Mouse (Mus musculus) forebrain, embryonic 11.5 days (tissue): ENCODE results near the gene Rbfox2. TPM values are rescaled to one million over a fixed set of nuclear protein-coding genes. Genes with fewer than 3 reads are reported as not detected.

Experiments
- ATAC-seq: fragments of 200-750 bp; cut with Nextera tagmentation; replicated peaks from 2 replicates; pipeline ENCODE4 v1.8.0; 2017; ENCODE audit warnings: moderate TSS enrichment; ENCODE audit not compliant: low FRiP score
- DNase-seq: peaks from one replicate; pipeline ENCODE4 v3.0.0-alpha.2; 2017; ENCODE audit warnings: low spot score
- H3K27ac ChIP-seq: fragments of 300-500 bp; sonication (generic); 2 replicates; pipeline ENCODE4 v1.5.1; 2014; ENCODE audit warnings: low read depth, low read length
- H3K27me3 ChIP-seq: fragments of 300-500 bp; sonication (generic); 2 replicates; pipeline ENCODE4 v1.6.1; 2014; ENCODE audit warnings: mild to moderate bottlenecking, low read length, mixed read lengths; ENCODE audit not compliant: control insufficient read depth, insufficient read depth
- H3K36me3 ChIP-seq: fragments of 300-500 bp; sonication (generic); 2 replicates; pipeline ENCODE4 v1.6.1; 2014; ENCODE audit warnings: mild to moderate bottlenecking, low read length, moderate library complexity, mixed read lengths; ENCODE audit not compliant: control insufficient read depth, insufficient read depth
- H3K4me1 ChIP-seq: fragments of 300-500 bp; sonication (generic); replicated peaks from 2 replicates; pipeline ENCODE4 v1.6.1; 2014; ENCODE audit warnings: low read length, mixed read lengths; ENCODE audit not compliant: control insufficient read depth, insufficient read depth
- H3K4me2 ChIP-seq: fragments of 300-500 bp; sonication (generic); 2 replicates; pipeline ENCODE4 v1.6.1; 2014; ENCODE audit warnings: low read depth, mild to moderate bottlenecking, low read length, moderate library complexity, mixed read lengths; ENCODE audit not compliant: severe bottlenecking
- H3K4me3 ChIP-seq: fragments of 300-500 bp; sonication (generic); 2 replicates; pipeline ENCODE4 v1.5.1; 2014; ENCODE audit warnings: low read depth, low read length
- H3K9ac ChIP-seq: fragments of 300-500 bp; sonication (generic); 2 replicates; pipeline ENCODE4 v1.6.1; 2014; ENCODE audit warnings: low read length
- H3K9me3 ChIP-seq: fragments of 300-500 bp; sonication (generic); 2 replicates; pipeline ENCODE4 v1.6.1; 2016; ENCODE audit warnings: low read length, mixed read lengths; ENCODE audit not compliant: control insufficient read depth
- WGBS: fragments of 180-500 bp; shearing (Covaris S2); extraction: QIAGEN DNeasy Blood & Tissue Kit; methylation state at CpG from one replicate; pipeline ENCODE4 v1.1.7; 2014; 5-methylcytosine and 5-hydroxymethylcytosine counted together
- polyA plus RNA-seq: library from polyadenylated mRNA; unstranded; fragments of >200 nt; fragmentation: Nextera tagmentation; extraction: Ambion mirVana; gene quantifications from 2 replicates; pipeline ENCODE4 v1.2.1, GENCODE M21; 2014

Gene Rbfox2
- polyA plus RNA-seq, 1 experiment from 2014 or later: 68.2 TPM

DNA sequence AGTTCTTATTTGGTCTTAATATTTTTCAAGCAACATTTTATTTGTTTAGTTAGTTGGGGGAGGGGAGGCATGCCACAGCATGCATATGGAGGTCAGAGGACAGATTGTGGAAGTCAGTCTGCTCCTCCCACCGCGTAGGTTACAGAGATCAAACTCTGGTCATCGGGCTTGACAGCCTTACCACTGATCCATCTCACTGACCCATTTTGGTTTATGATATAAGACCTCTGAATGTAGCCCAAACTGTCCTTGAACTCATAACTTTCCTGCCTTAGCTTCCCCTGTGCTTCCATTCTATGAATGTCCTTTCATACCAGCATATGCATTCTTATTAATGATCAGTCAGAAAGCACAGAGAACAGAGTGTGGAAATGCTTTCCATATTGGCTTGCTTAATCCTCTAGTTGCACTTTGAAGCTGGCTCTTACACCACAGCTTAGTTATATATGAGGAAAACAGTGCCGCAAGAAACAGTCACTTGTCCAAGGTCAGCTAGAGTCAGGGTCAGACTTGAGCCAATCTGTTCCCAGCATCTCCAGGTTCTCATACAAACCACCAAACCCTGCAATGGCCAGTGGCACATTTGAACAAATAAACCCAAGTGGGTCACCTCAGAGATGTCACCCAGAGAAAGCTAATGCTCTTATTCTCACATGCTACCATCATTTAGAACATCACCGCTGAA, 62.8 kb downstream of the Rbfox2 start:
- peaks cover 11% of the 10 kb centered on the region; the same call in 1 of the 2 replicates for H3K4me1 ChIP-seq
- no peak for ATAC-seq
- no peak overlapping the region for H3K9ac ChIP-seq
- no peaks in the 10 kb centered on the region for H3K9me3 ChIP-seq
- no peaks in the 10 kb centered on the region for H3K36me3 ChIP-seq
- DNase-seq: no peak
- H3K4me2 ChIP-seq: no peak overlapping the region
- no peaks in the 10 kb centered on the region for H3K27me3 ChIP-seq
- H3K4me3 ChIP-seq: no peak overlapping the region
- H3K27ac ChIP-seq: no peak overlapping the region
- 94% methylated on average over 5 of the region's 5 CpGs for WGBS

DNA sequence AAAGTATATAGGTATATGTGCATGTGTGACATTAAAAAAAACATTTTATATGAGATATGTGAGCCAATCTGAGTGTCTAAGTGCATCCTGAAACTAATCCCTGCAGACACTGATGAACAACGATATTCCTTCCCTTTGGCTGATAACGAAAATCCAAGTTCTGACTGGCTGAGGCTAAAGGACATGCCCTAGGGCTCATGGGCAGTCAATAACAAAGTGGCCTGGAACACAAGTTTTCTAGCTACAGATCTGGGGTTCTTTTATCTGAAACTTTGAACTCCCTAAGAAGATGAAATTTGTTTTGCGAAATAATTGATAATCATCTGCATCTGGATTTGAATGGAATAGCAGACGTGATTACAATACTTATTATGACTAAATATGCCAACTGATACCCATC, 66.2 kb downstream of the Rbfox2 start:
- H3K27ac ChIP-seq: no peak overlapping the region
- H3K4me1 ChIP-seq: peaks cover 2% of the 10 kb centered on the region; the same call in 1 of the 2 replicates
- no peak overlapping the region for H3K9ac ChIP-seq
- DNase-seq (no peak), ATAC-seq (no peak)
- H3K4me3 ChIP-seq: no peak overlapping the region
- H3K36me3 ChIP-seq: no peaks in the 10 kb centered on the region
- 80% methylated on average over 4 of the region's 4 CpGs for WGBS
- H3K27me3 ChIP-seq: no peaks in the 10 kb centered on the region
- H3K4me2 ChIP-seq: no peak overlapping the region
- H3K9me3 ChIP-seq: no peaks in the 10 kb centered on the region

DNA sequence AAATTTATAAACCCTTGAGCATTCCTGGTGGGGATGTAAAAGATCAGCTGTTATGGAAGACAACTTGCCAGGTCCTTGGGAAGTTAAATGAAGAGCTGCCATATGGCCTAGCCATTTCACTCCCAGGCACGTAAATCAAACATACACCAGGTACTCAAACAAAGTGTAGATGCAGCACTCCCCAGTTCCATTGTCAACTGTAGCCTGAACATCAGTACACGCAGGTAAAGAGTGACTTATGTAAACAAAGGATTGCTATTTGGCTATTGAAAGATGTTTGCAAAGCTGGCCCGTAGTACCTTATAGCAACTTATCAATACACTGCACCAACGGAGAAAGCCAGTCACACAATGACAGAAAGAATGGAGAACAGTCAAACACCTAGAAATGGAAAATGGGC, 67.2 kb downstream of the Rbfox2 start:
- H3K9ac ChIP-seq: no peak overlapping the region
- H3K4me3 ChIP-seq: no peak overlapping the region
- H3K27ac ChIP-seq: no peak overlapping the region
- WGBS: 90% methylated on average over 4 of the region's 4 CpGs
- DNase-seq: no peak
- no peak overlapping the region for H3K4me2 ChIP-seq
- ATAC-seq: no peak
- no peaks in the 10 kb centered on the region for H3K9me3 ChIP-seq
- H3K27me3 ChIP-seq: no peaks in the 10 kb centered on the region
- H3K4me1 ChIP-seq: no peaks in the 10 kb centered on the region
- H3K36me3 ChIP-seq: no peaks in the 10 kb centered on the region

DNA sequence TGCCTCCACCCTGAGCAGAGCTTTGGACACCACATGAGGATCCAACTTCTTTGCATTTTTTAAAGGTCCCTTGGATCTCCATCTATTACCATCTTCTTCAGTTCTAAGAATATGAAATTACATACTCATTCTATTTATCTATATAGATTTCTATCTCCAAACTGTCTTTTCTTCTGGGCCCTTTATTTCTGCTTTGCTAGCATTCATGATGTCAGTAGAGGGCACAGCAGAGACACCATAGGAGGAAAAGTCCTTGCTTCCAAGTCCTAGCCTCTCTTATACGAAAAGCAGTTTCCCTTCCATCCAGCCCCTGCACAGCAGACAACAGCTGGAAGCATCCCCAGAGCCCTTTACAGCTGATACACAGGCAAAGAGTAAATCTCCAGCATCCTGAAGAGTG, 69.1 kb downstream of the Rbfox2 start:
- Histone ChIP-seq H3K27me3 (no peaks in the 10 kb centered on the region), H3K36me3 (no peaks in the 10 kb centered on the region), H3K9ac (no peak overlapping the region), H3K9me3 (no peaks in the 10 kb centered on the region), H3K4me1 (no peaks in the 10 kb centered on the region), H3K27ac (no peak overlapping the region), H3K4me2 (no peak overlapping the region), H3K4me3 (no peak overlapping the region)
- ATAC-seq (no peak), DNase-seq (no peak)
- 72% methylated on average over 1 of the region's 1 CpGs for WGBS

DNA sequence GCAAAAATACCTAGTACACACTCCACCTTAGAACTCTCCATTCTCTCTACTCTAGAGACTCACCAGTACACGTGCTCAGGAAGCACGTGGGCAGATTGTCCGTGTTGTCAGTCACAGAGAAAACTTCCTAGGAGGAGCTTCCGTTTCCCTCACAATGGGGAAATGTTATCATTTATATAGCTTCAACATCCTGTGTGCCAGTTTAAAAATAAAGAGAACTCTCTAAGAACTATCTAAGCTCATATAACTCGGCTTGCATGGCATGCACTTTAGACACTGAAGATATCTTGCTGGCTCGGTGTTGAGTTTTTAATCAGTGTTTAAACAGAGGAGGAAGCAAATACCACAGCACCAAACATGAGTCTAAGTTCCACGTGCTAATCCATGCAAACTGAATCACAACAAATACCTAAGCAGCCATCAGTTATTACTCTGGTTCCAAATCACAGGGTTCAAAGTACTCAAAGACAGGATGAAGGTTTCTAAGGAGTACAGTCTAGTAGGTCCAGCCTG, 70.7 kb downstream of the Rbfox2 start:
- no peak overlapping the region for H3K9ac ChIP-seq
- H3K36me3 ChIP-seq: no peaks in the 10 kb centered on the region
- 84% methylated on average over 7 of the region's 7 CpGs for WGBS
- no peak for DNase-seq
- H3K4me3 ChIP-seq: no peak overlapping the region
- no peak overlapping the region for H3K4me2 ChIP-seq
- H3K9me3 ChIP-seq: no peaks in the 10 kb centered on the region
- no peaks in the 10 kb centered on the region for H3K4me1 ChIP-seq
- no peak overlapping the region for H3K27ac ChIP-seq
- H3K27me3 ChIP-seq: no peaks in the 10 kb centered on the region
- ATAC-seq: no peak

DNA sequence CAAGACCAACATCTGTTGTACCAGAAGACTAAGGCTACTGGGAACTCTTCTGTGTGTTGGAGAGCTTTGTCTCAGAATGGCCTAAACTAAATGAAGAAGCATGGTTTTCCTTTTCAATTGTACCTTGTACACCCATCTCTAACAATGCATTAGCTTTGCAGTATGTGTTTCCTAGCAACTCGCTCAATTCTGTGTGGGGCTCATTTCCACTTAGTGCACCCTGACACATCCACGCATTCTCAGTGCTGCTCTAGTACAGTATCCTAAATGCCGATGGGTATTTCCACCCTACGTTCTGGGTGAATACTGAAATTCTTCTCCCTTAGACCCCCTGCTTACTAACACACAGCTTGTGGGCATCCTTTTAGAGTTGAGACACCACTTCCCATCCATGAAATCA, 71.3 kb downstream of the Rbfox2 start:
- Histone ChIP-seq H3K27ac (no peak overlapping the region), H3K36me3 (no peaks in the 10 kb centered on the region), H3K4me2 (no peak overlapping the region), H3K9me3 (no peaks in the 10 kb centered on the region), H3K4me1 (no peaks in the 10 kb centered on the region), H3K27me3 (no peaks in the 10 kb centered on the region), H3K4me3 (no peak overlapping the region), H3K9ac (no peak overlapping the region)
- WGBS: 81% methylated on average over 4 of the region's 4 CpGs
- ATAC-seq (no peak), DNase-seq (no peak)

DNA sequence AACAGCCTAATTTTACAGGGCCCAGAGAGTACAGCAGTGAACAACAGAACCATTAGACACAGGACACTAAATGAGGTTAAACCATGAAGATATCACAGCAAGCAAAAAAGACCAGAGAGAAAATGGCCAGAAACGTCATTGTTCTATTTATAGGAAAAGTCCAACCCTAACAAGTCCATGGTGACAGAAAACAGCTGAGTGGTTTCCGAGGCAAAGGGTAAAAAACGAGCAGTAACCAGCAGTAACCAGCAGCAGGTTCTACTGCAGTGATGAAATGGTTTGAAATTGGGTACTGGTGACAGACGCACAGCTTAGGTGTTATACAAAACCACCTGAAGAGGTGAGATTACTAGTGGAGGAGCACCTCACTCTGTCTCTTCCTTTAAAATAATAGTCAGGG, 72.5 kb downstream of the Rbfox2 start:
- ATAC-seq (no peak), DNase-seq (no peak)
- Histone ChIP-seq H3K9me3 (no peaks in the 10 kb centered on the region), H3K4me2 (no peak overlapping the region), H3K4me3 (no peak overlapping the region), H3K36me3 (no peaks in the 10 kb centered on the region), H3K4me1 (no peaks in the 10 kb centered on the region), H3K27ac (no peak overlapping the region), H3K27me3 (no peaks in the 10 kb centered on the region), H3K9ac (no peak overlapping the region)
- WGBS: 76% methylated on average over 4 of the region's 4 CpGs

DNA sequence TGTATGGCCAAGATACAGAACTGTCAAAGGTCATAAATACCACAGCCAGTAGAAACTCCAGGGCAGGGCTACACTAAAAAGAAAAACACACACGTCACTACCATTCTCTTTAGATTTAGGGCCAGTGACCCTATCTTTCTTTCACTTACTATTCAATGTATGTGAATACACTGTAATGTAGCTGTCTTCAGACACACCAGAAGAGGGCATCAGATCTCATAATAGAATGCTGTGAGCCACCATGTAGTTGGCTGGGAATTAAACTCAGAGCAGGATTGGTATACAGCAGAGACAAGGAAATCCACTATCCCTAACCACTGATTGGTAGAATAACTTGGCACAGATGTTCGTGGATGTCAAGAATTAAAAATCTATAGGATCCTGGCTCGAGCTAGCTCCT, 76.7 kb downstream of the Rbfox2 start:
- no peak for ATAC-seq
- Histone ChIP-seq H3K9me3 (no peaks in the 10 kb centered on the region), H3K9ac (no peak overlapping the region), H3K36me3 (no peaks in the 10 kb centered on the region), H3K27ac (no peak overlapping the region), H3K4me3 (no peak overlapping the region), H3K4me1 (no peaks in the 10 kb centered on the region), H3K27me3 (no peaks in the 10 kb centered on the region), H3K4me2 (no peak overlapping the region)
- DNase-seq: no peak
- WGBS: 82% methylated on average over 3 of the region's 3 CpGs

DNA sequence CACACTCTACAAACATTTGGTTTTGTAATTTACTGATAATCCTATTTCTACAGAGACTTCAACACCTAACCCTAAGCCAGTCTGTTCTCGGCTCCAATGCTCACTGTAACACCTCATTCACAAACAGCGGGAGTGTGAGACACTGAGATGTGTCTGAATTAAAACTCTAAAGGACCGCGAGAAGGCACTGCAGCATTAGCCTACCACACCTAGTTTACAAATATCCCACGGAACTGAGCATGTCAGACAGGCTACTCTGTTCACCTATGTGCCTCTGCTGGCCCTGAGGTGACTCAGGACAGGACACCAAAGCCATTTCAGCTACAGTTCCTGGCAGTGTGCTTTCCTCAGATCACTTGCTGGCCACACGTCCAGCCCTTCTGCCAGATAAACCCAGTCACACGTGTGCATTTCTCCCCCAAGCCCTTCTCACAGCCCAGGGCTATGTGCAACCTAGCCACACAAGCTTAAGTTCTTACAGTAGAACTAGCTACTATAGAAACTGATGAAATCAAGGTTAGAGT, 79.9 kb downstream of the Rbfox2 start:
- no peak overlapping the region for H3K9ac ChIP-seq
- H3K27ac ChIP-seq: no peak overlapping the region
- H3K36me3 ChIP-seq: no peaks in the 10 kb centered on the region
- H3K4me1 ChIP-seq: no peaks in the 10 kb centered on the region
- H3K9me3 ChIP-seq: no peaks in the 10 kb centered on the region
- no peak overlapping the region for H3K4me2 ChIP-seq
- WGBS: 77% methylated on average over 7 of the region's 7 CpGs
- DNase-seq: no peak
- ATAC-seq: no peak
- no peak overlapping the region for H3K4me3 ChIP-seq
- H3K27me3 ChIP-seq: no peaks in the 10 kb centered on the region
